Mouse (Mus musculus): ENCODE measurements at regions not wholly inside any gene's neighbourhood (a gene's known extent, or its start where the extent isn't known, plus 50 kb on each side); places are given as distances from the start of the nearest gene placed in this dataset.
"Not testable (repeated sequence)": the region's sequence is repeated elsewhere in the genome, so short reads cannot be mapped to it uniquely, and the experiment has no call there.

DNA sequence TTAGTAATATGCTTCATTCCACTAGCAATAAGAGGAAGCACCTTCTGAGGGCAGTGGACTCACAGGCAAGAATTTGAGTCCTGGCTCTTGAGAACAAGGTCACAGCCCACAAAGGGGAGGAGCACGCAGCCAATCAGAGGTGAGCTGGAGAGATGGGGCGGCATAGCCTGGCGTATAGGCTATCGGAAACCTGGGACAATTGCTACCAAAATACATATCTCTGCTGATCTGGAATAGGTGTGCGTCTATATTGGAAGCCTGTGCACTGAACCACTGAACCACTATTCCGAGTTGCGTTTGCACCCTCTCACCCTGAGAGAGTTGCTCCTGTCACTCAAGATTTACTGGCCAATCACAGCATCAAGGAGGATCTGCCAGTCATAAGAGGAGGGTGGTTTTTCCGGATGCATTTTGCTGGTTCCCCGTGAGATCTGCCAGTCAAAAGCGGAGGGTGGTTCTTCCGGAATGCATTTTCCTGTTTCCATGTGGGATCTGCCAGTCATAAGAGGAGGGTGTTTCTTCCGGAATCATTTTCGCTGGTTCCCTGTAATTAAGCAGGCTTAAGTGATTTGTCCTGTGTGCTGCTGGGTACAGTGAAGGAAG is 80.1 kb upstream of the Riok2 start:
- WGBS = under 1% methylated on average over 13 of the region's 13 CpGs
- not testable (repeated sequence) for H3K36me3 ChIP-seq; H3K4me1 ChIP-seq; H3K27ac ChIP-seq; H3K9me3 ChIP-seq (replicated peaks); H3K27me3 ChIP-seq
- H3K4me2 ChIP-seq (replicated peaks) = peak overlapping the region; percentile 48
- peak overlapping the region; percentile 45 for H3K4me3 ChIP-seq
- peak; percentile 99 for ATAC-seq (ENCODE audit: low FRiP score)
- H3K9ac ChIP-seq = peak overlapping the region; percentile 41; the same call in 1 of the 2 replicates

DNA sequence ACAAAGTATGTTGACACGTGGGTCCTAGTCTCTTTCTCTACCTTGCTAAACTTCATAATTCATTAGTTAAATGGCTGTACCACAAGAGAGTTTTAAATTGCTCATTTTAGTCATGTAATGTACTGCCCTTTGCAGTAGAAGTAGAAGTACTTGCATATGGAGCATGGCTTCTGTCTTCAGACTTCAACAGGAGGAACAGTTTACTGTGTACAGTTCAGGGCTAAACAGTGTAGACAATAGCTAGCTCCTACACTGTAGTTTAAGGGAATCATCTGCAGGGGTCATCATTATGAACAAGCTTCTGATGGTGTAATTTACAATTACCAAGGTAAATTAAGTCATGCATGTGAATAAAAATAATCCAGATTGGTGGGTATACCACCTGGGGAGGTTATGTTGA is 79.1 kb upstream of the Riok2 start:
- peak; percentile 53; the same call in 1 of the 2 replicates for ATAC-seq (ENCODE audit: low FRiP score)

DNA sequence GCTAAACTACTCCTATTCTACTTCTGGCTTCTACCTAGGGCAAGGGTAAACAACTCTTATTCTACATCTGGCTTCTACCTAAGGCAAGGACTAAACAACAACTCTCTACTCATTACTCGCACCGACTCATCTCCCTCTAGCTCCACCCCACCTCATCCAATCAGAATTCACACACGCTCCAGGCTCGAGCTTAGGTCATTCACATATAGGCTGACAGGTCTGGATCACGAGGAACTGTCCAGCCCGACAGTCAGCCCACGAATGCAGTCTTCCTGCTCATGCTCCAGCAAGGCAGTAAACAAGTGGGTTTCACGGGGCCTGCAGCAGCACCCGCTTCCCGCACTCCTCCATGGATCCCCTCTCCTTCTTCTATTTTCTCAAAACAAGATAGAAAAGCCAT is 70.6 kb upstream of the Riok2 start:
- H3K4me1 ChIP-seq; H3K36me3 ChIP-seq; ATAC-seq (ENCODE audit: low FRiP score); H3K4me2 ChIP-seq (replicated peaks); H3K27ac ChIP-seq; H3K9ac ChIP-seq; H3K4me3 ChIP-seq; H3K27me3 ChIP-seq: not testable (repeated sequence)
- H3K9me3 ChIP-seq (replicated peaks) = peaks cover 40% of the 10 kb centered on the region
- 97% methylated on average over 10 of the region's 10 CpGs for WGBS

More for the DNA sequence above, 79.1 kb upstream of the Riok2 start:
- not testable (repeated sequence) for H3K4me1 ChIP-seq; H3K9me3 ChIP-seq (replicated peaks); H3K27me3 ChIP-seq; H3K9ac ChIP-seq; H3K27ac ChIP-seq; H3K36me3 ChIP-seq
- Histone ChIP-seq H3K4me3 (0 out of 2 replicates have a peak overlapping the region, but pooled peaks have one; percentile 45), H3K4me2 (replicated peaks) (peak overlapping the region; percentile 48)
- WGBS = 3% methylated on average over 1 of the region's 1 CpGs

Data from hindbrain, embryonic 12.5 days (tissue).